Mouse (Mus musculus) CD4-positive, CD25-positive, alpha-beta regulatory T cell, adult 2 months (primary cell): ENCODE results near the gene Slc8b1.

ENCODE experiments used
- DNase-seq: peaks from one replicate; pipeline ENCODE4 v3.0.0-alpha.2; 2012; ENCODE audit warnings: low read depth, low spot score

The Slc8b1 gene

DNA sequence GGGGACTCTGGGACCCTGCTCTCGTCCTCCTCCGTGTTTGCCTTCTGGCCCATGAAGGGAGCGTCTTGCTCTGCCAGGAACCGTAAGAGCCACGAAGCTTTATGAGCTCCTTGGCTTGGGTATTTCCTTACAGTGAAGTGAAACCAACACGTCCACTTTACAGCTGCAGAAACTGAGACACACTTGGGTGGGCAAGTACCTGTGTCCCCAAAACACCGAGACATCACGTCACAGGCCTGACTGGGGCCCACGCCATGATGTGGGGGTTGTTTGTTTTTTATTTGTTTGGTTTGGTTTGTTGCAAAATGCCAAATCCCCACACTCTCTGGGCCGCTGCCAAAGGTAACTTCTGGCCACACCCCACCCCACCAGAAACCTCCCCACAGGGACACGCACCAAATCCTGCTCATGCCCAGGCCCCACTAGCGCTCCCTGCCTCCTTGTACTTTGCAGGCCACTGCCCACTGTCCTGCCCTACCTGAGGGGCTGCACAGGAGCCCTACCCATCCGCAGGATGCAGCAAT lies 15.2 kb upstream of the Slc8b1 start:
- DNase-seq, result no peak

- no peak for DNase-seq
Measured at GRCm38 (mm10) chr5:120497071-120497470, 13.9 kb upstream of the Slc8b1 start.

GRCm38 (mm10) chr5:120499202-120499601 lies 11.8 kb upstream of the Slc8b1 start:
- DNase-seq, result no peak

DNA sequence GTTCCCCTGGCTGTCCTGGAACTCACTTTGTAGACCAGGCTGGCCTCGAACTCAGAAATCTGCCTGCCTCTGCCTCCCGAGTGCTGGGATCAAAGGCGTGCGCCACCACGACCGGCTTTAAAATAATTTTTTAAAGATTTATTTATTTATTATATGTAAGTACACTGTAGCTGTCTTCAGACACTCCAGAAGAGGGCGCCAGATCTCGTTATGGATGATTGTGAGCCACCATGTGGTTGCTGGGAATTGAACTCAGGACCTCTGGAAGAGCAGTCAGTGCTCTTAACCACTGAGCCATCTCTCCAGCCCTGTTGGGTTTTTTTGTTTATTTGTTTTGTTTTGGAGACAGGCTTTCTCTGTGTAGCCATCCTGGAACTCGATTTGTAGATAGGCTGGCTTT lies 10.4 kb upstream of the Slc8b1 start:
- peak; percentile 27 for DNase-seq

- no peak for DNase-seq
Measured at GRCm38 (mm10) chr5:120502147-120502621, 8.8 kb upstream of the Slc8b1 start.

DNA sequence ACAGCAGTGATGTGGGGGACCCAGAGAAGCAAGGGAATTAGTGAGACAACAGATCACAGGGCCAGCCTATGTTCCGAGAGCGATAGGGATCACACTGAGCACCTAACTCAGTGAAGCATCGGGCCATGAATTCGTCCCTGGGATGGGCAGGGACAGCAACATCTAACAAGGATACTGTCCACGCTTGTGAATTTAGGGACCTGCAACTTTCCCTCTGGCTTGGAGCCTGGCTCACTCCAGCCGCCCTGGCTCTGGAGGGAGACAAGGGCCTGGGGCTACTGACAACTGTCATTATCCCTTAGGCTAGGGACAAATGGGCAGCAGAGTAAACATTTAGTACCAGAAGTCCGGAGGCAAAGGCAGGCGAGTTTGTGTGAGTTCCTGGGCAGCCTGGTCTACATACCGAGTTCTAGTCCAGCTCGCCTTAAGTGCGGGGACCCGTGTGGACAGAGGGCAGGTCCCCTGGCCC lies 8.3 kb upstream of the Slc8b1 start:
- no peak for DNase-seq

DNA sequence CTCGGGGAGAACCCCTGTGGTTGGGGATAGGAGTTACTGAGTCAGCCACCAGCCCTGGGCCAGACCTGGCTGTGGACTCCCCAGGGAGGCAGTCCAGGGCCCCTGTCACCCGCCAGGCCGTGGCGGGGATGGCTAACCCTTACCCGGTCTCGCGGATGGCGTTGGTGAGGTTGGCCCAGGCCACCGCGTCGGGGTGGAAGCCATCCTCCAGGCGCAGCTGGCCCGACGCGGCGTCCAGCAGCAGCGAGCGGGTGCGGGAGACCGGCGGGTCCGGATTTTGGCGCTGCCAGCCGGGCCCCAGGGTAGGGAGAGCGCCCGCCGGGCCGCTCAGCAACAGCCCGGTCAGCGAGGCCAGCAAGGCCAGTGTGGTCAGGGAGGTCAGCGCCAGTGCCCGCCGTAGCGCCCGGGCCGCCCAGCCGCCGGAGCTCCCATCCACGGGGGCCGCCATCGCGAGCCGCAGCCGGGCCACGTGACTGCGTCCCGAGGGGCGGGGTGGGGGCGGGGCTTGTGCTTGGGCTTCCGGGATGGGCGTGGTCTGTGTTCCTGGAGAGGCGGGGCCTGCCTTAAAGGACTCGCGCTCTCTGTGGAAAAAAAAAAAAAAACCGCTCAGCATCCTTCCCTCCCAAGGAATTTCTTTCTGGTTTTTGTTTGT lies 7.7 kb upstream of the Slc8b1 start, which contains the start of gene Plbd2:
Plbd2 (minus strand) TSS at position 482 of the 652 bp plus-strand sequence.
- DNase-seq, result peak; percentile 92

- peak; percentile 81 for DNase-seq
Measured at GRCm38 (mm10) chr5:120505368-120505767, 5.6 kb upstream of the Slc8b1 start.

- no peak for DNase-seq
Measured at GRCm38 (mm10) chr5:120505781-120506180, 5.2 kb upstream of the Slc8b1 start.

- DNase-seq, result no peak
Measured at GRCm38 (mm10) chr5:120506490-120506889, 4.5 kb upstream of the Slc8b1 start.

DNA sequence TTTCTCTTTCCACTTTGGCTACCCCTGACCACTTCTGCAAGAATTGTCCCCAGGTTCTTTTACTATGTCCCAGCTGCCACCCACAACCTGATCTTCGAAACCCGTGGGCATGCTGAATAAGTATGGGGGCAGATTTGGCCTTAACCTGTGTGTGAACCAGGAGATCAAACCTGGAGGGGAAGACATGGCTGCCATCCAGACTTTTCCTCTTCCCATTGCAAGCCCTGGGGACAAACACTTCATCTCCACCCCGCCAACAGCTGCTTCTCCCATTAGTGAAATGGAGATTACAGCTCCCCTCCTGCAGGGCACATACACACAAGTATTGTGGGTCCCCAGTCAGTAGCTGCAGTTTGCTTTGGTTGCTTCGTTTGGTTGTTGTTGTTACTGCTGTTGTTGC lies 3.7 kb upstream of the Slc8b1 start:
- no peak for DNase-seq

DNA sequence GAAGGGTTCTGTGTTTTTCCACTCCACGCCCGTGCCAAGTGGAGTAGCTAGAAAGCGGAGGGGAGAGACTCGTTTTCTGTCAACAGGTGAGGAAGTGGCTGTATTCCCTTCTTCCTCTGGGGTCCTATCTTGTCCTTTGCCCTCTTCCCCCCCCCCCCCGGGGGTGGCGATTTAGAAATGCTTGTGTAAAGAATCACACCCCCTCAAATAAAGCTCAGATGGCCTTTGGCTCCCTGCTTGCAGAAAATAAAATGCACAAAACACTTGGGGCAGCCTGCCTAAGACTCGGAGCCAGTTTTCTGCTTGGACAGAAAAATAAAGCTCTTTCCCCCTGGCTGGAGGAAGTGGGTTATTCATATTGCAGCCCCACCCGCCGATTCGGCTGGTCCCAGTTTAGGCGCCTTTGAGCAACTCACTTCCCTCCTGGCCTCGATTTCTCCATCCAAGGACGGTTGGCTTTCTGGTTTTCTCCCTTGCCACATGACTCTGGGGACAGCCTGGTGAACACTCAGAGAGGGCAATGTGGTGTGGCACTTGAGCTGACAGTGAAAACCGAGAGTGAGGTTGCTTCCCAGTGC lies 764 bp downstream of the Slc8b1 start:
- no peak for DNase-seq

DNA sequence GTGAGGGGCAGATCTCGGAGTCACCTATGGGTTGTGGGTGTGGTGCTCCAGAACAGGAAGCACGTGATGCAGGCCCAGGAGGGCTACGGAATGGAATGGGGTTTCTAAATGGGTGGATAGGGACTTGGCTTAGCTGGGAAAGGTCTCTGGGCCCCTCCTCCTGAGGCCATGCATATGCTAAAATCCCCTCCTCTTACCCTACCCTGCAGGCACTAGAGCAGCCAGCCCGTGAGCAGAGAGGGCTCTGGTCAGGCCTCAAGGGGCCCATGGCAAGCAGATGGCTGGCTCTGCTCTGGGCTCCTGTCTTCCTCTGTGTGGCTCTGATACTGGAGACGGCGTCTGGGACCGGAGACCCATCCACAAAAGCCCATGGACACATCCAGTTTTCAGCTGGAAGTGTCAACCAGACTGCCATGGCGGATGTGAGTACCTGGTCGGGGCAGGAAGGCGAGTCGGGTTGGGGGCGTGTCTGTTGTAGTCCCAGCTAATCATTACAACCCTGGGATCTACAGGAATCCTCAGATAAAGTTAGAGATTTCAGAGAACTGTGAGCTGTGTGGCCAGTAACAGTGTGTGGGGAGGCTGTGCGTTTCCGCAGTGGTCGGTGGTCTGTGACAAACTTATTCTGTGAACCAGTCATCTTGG lies 2.1 kb downstream of the Slc8b1 start:
- no peak for DNase-seq

DNA sequence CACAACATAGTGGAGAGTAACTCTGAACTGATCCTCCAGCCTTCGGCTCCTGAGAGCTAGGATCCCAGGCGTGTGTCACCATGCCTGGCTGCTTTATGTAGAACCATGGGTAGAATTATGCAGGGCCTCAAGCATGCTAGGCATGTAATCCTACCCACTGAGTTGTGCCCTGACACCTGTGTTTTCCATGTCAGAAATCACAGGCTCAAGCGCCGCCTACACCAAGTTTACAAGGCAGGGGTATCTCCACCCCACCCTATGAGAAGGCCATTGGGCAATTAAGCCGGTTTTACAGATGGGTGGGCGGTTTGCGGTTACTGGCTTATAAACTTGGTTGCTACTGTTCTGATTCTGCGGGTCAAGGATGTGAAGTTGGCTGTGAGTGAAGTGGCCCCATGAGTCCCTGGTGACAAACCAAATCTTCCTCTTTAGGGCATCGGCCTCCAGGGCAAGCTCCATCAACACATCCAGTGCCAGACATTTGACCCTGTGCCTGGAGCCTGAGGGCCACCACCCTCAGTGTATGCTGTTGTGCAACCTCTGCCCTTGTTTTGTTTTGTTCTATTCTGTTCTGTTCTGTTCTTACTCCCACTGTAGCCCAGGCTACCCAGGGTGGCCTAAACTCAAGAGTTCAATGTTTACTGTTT lies 3.2 kb downstream of the Slc8b1 start:
- no peak for DNase-seq

DNA sequence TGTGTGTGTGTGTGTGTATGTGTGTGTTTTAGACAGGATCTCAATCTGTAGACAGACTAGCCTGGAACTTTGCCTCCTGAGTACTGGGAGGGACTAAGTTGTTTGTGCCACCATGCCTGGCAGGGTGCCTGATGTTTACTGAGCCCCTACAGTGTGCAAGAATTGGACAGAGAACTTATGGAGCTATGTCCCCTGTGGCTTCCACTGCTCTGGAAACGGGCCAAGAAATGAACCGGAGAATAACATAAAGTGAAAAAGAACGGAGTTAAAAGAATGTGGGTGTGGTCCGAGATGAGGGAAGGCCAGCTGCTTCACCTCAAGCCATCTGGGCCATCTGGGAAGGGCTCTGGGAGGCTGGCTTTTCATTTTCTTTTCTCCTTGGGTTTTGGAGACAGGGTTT lies 3.8 kb downstream of the Slc8b1 start:
- DNase-seq, result no peak

DNA sequence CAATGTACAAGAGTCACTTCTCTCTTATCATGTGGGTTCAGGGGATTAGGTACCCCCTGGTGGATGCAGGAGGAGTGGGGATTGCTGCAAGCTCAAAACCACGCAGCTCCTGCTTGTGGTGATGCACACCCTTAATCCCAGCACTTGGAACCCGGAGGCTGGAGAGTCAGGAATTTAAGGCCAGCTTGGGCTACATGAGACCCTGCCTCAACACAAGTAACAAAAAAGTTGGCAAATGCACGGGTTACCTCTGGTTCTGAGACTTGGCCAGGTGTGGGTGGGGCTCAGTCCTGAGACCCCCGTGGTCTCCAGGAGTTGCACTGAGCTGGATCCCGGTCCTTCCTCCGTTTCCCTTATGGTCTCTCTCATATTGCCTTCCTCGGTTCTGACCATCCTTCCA lies 4.5 kb downstream of the Slc8b1 start:
- no peak for DNase-seq

GRCm38 (mm10) chr5:120516221-120516984 lies 5.4 kb downstream of the Slc8b1 start:
- no peak for DNase-seq

- DNase-seq, result no peak
Measured at GRCm38 (mm10) chr5:120517552-120517951, 6.6 kb downstream of the Slc8b1 start.

- peak; percentile 76 for DNase-seq
Measured at GRCm38 (mm10) chr5:120522649-120523048, 11.7 kb downstream of the Slc8b1 start.

DNA sequence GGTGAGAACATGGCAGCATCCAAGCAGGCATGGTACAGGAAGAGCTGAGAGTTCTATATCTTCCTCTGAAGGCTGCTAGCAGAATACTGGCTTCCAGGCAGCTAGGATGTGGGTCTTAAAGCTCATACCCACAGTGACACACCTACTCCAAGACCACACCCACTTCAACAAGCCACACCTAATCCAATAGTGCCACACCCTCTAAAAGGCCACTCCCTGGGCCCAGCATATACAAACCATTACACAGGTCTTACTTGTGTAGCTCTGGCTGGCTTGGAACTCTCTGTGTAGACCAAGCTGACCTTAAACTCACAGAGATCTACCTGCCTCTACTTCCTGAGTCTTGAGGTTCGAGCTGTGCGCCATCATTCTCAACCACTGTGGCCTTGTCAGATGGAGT lies 13.8 kb downstream of the Slc8b1 start:
- no peak for DNase-seq

- peak; percentile 24 for DNase-seq
Measured at GRCm38 (mm10) chr5:120525737-120526136, 14.8 kb downstream of the Slc8b1 start.
